Mouse (Mus musculus) left cerebral cortex, postnatal 14 days (tissue): Measurements from ENCODE around the gene 4933402N22Rik. TPM values are rescaled to one million over a fixed set of nuclear protein-coding genes. Genes with fewer than 3 reads are reported as not detected.
"Not testable (repeated sequence)": the region's sequence is repeated elsewhere in the genome, so short reads cannot be mapped to it uniquely, and the experiment has no call there.

Source experiments
- DNase-seq, 2 experiments: peaks; one replicate each; pipeline ENCODE4 v3.0.0; 2021 to 2022; ENCODE audit warnings: low spot score in 2 of 2, mixed read lengths in 1 of 2
- intact Hi-C: fragments of 180-260 bp; cut with DNase I; formaldehyde crosslinking; loops from one replicate; pipeline ENCODE4 v1.15.1; 2025
- long read RNA-seq, 2 experiments: library from polyadenylated mRNA; stranded (forward); transcript quantifications; one replicate each; pipeline ENCODE4 v2.0.0; 2021
- total RNA-seq, 2 experiments: library from RNA; stranded (reverse); gene quantifications; 2 replicates each; pipeline ENCODE4 v1.2.3; 2021

The 4933402N22Rik gene
- total RNA-seq: not detected
- long read RNA-seq, experiment 1: 0 reads
- long read RNA-seq, experiment 2: 0 reads

GRCm38 (mm10) chr5:11917743-11918142, at the start of gene 4933402N22Rik:
TSS of gene 4933402N22Rik (plus strand) at chr5:11918043.
- DNase-seq, intact Hi-C loops: not testable (repeated sequence)

GRCm38 (mm10) chr5:11923790-11924189, 5.9 kb downstream of the 4933402N22Rik start:
- DNase-seq, intact Hi-C loops: not testable (repeated sequence)

Other genes with a start within 250 kb of the 4933402N22Rik start
- gene Gm8922, start 236.1 kb upstream of the 4933402N22Rik start, total RNA-seq: not detected
- not detected for gene Gm8926, start 147.5 kb upstream of the 4933402N22Rik start, total RNA-seq
- not detected for gene Gm6465, start 72.5 kb upstream of the 4933402N22Rik start, total RNA-seq